Mouse (Mus musculus) ES-E14 (cell line): ENCODE measurements around the gene Mfap4.

Experiments used
- CHD2 ChIP-seq: IDR thresholded peaks from 2 replicates; pipeline ENCODE4 v1.6.1; 2014; ENCODE audit warnings: mild to moderate bottlenecking, low read depth, low read length, inconsistent platforms
- HCFC1 ChIP-seq: IDR thresholded peaks from 2 replicates; pipeline ENCODE4 v1.6.1; 2012; ENCODE audit warnings: low read length, inconsistent platforms, borderline replicate concordance; ENCODE audit not compliant: insufficient read depth
- MAFK ChIP-seq: IDR thresholded peaks from 2 replicates; pipeline ENCODE4 v1.6.1; 2014; ENCODE audit warnings: mild to moderate bottlenecking, low read depth, low read length, inconsistent platforms; ENCODE audit not compliant: insufficient read depth
- ZC3H11A ChIP-seq: IDR thresholded peaks from 2 replicates; pipeline ENCODE4 v1.6.1; 2012; ENCODE audit warnings: low read depth, mild to moderate bottlenecking, inconsistent platforms, low read length, borderline replicate concordance

DNA sequence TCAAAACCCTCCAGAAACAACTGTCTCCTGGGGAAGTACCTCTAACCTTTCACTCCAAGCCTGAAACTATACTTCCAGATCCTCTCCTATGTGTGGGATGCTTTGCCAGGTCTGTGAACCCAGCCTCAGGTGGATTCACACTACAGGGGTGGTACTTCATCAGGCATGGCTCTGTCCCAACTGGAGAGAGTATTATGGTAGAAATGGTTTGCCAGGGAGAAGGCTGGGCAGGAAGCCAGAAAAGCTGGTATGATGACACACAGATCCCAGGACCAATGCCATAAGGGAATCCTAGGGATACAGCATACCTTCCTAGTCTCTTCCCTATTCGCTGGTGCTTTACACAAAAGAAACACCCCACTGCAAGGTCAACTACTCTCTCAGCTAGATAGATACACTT lies 41.6 kb downstream of the Mfap4 start:
- TF ChIP-seq ZC3H11A = no peak
- TF ChIP-seq MAFK = no peak
- no peak for TF ChIP-seq CHD2
- no peak for TF ChIP-seq HCFC1
